Mouse (Mus musculus): ENCODE data around the gene Noto. TPM values are rescaled to one million over a fixed set of nuclear protein-coding genes. Genes with fewer than 3 reads are reported as not detected.

Gene Noto
- total and polyA plus RNA-seq, 3 experiments, result not detected

DNA sequence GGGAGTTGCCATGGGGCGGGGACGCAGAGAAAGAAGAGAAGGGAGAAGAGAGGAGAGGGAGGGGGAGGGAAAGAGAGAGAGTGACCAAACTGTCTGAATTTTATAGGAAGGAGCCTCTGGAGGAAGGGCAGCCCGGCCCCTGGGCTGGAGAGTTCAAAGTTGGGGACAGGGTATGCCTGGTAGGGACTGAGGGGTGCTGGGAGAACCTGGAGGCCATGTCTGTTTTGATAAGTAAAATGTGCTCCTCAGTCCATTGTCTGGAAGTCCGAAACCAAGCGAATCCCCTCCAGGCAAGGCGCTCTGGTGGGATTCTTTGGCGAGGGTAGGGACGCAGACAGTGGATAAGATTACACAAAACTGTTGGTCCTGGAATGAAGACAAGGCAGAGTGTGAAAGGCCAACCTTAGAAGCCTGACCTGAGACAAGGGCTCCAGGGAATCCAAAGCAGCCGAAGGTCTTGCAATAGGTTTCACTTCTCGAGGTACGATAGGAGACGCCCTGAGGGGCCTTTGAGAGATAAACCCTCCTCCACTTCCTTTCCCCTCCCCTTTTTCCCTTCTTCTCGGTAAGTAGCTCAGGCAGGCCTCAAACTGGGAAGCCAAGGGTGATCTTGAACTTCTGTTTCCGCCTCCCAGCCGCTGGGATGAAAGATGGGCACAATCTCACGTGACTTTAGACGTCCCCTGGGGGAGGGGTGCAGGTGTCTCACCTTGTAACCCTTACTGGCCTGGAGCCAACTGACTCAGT lies 42.6 kb upstream of the Noto start (continued):
- TF ChIP-seq MEF2A (IDR thresholded peaks at IDR 0.05; ENCODE audit: extremely low read depth, insufficient replicate concordance, low read depth, low read length, poor library complexity, severe bottlenecking), result no peak
- TF ChIP-seq BHLHE40 (IDR thresholded peaks at IDR 0.05; ENCODE audit: borderline replicate concordance, low read depth, low read length), result peak; percentile 87
- TF ChIP-seq RCOR1 (IDR thresholded peaks at IDR 0.05; ENCODE audit: low read depth, low read length), result peak; percentile 64; the same call in 1 of the 2 replicates
- TF ChIP-seq TAL1 (IDR thresholded peaks at IDR 0.05; ENCODE audit: low read length), result no peak
- peak; percentile 59; the same call in 1 of the 2 replicates for TF ChIP-seq SIN3A (IDR thresholded peaks at IDR 0.05; ENCODE audit: low read length)
- TF ChIP-seq SMC3 (IDR thresholded peaks at IDR 0.05; ENCODE audit: low read depth, low read length), result no peak
- TF ChIP-seq ETS1 (IDR thresholded peaks at IDR 0.05; ENCODE audit: low read depth, low read length), result 0 out of 2 replicates have a peak, but pooled peaks have one; percentile 60
- TF ChIP-seq MAZ (IDR thresholded peaks at IDR 0.05; ENCODE audit: low read depth, low read length), result 0 out of 2 replicates have a peak, but pooled peaks have one; percentile 47
- no peak for TF ChIP-seq ZKSCAN1 (IDR thresholded peaks at IDR 0.05; ENCODE audit: low read depth, low read length)
- TF ChIP-seq ELF1 (IDR thresholded peaks at IDR 0.05; ENCODE audit: low read depth, low read length), result peak; percentile 59; the same call in 1 of the 2 replicates
- no peak for TF ChIP-seq USF2 (IDR thresholded peaks at IDR 0.05; ENCODE audit: borderline replicate concordance in 1 of 2, insufficient read depth in 1 of 2, low read depth in 1 of 2, low read length in 2 of 2)
- no peak for TF ChIP-seq CTCF (IDR thresholded peaks at IDR 0.05 in 2 of 3, conservative IDR thresholded peaks at IDR 0.05 in 1 of 3; ENCODE audit: control insufficient read depth in 1 of 3, insufficient read depth in 1 of 3, low read depth in 2 of 3, low read length in 3 of 3, poor library complexity in 1 of 3, severe bottlenecking in 1 of 3)
- TF ChIP-seq MYB (IDR thresholded peaks at IDR 0.05; ENCODE audit: low read depth, low read length), result no peak
- no peak for TF ChIP-seq ZNF384 (IDR thresholded peaks at IDR 0.05; ENCODE audit: low read depth, low read length)
- TF ChIP-seq NRF1 (IDR thresholded peaks at IDR 0.05; ENCODE audit: insufficient read depth, low read depth, low read length, poor library complexity, severe bottlenecking), result no peak
- TF ChIP-seq POLR2AphosphoS2 (IDR thresholded peaks at IDR 0.05; ENCODE audit: low read length), result no peak
- peak; percentile 34 to 58; a peak in 2 of 4 replicates for TF ChIP-seq POLR2A (IDR thresholded peaks at IDR 0.05; ENCODE audit: control insufficient read depth in 1 of 2, insufficient read depth in 1 of 2, low read depth in 1 of 2, low read length in 2 of 2, poor library complexity in 1 of 2)
- TF ChIP-seq USF1 (IDR thresholded peaks at IDR 0.05; ENCODE audit: low read depth, low read length), result peak; percentile 80
- TF ChIP-seq KAT2A (conservative IDR thresholded peaks at IDR 0.05; ENCODE audit: low read depth, low read length), result no peak
- TF ChIP-seq GABPA (IDR thresholded peaks at IDR 0.05; ENCODE audit: low read depth, low read length), result no peak
- TF ChIP-seq MAFK (IDR thresholded peaks at IDR 0.05; ENCODE audit: borderline replicate concordance, low read depth, low read length), result no peak

DNA sequence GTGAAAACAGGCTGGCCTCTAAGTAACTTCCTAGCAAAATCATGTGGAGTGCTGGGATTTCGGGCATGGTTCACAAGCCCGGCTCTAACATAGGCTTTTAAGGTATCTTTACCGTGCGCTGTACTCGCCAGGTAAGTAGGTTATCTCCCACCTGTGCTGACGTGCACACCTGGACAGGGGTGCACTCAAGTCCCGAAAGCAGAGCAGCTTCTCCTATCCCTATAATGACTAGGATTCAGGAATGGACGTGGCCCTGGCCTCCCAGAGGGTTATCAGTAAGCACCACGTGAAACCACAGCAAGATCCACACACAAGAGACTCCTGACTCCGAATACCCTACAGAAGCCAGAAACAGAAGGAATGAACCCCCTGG lies 42.1 kb upstream of the Noto start:
- H3K4me3 ChIP-seq (ENCODE audit: control insufficient read depth in 1 of 2, insufficient read depth in 1 of 2, low read depth in 2 of 2, low read length in 2 of 2), result peak overlapping the region; percentile 70 to 87; a peak in 3 of 4 replicates
- TF ChIP-seq USF1 (IDR thresholded peaks at IDR 0.05; ENCODE audit: low read depth, low read length), result no peak
- TF ChIP-seq NRF1 (IDR thresholded peaks at IDR 0.05; ENCODE audit: insufficient read depth, low read depth, low read length, poor library complexity, severe bottlenecking), result no peak
- no peak for TF ChIP-seq CHD1 (IDR thresholded peaks at IDR 0.05; ENCODE audit: low read depth, low read length)
- TF ChIP-seq MYB (IDR thresholded peaks at IDR 0.05; ENCODE audit: low read depth, low read length), result no peak
- TF ChIP-seq TCF12 (IDR thresholded peaks at IDR 0.05; ENCODE audit: low read depth, low read length), result no peak
- TF ChIP-seq ELF1 (IDR thresholded peaks at IDR 0.05; ENCODE audit: low read depth, low read length), result no peak
- TF ChIP-seq ETS1 (IDR thresholded peaks at IDR 0.05; ENCODE audit: low read depth, low read length), result no peak
- TF ChIP-seq KAT2A (conservative IDR thresholded peaks at IDR 0.05; ENCODE audit: low read depth, low read length), result no peak
- no peak for TF ChIP-seq ZKSCAN1 (IDR thresholded peaks at IDR 0.05; ENCODE audit: low read depth, low read length)
- TF ChIP-seq RAD21 (IDR thresholded peaks at IDR 0.05; ENCODE audit: low read depth, low read length), result no peak
- TF ChIP-seq CTCF (IDR thresholded peaks at IDR 0.05 in 2 of 3, conservative IDR thresholded peaks at IDR 0.05 in 1 of 3; ENCODE audit: control insufficient read depth in 1 of 3, insufficient read depth in 1 of 3, low read depth in 2 of 3, low read length in 3 of 3, poor library complexity in 1 of 3, severe bottlenecking in 1 of 3), result no peak
- no peak for TF ChIP-seq BHLHE40 (IDR thresholded peaks at IDR 0.05; ENCODE audit: borderline replicate concordance, low read depth, low read length)
- TF ChIP-seq MEF2A (IDR thresholded peaks at IDR 0.05; ENCODE audit: extremely low read depth, insufficient replicate concordance, low read depth, low read length, poor library complexity, severe bottlenecking), result no peak
- no peak for TF ChIP-seq TBP (IDR thresholded peaks at IDR 0.05; ENCODE audit: low read depth, low read length)
- TF ChIP-seq GABPA (IDR thresholded peaks at IDR 0.05; ENCODE audit: low read depth, low read length), result no peak
- TF ChIP-seq ZC3H11A (IDR thresholded peaks at IDR 0.05; ENCODE audit: low read depth, low read length), result no peak
- TF ChIP-seq SIN3A (IDR thresholded peaks at IDR 0.05; ENCODE audit: low read length), result no peak
- no peak for TF ChIP-seq MXI1 (IDR thresholded peaks at IDR 0.05; ENCODE audit: low read depth, low read length)
- peaks cover 0 to 25% of the 10 kb centered on the region in 2 experiments; a peak in 2 of 4 replicates for H3K36me3 ChIP-seq (ENCODE audit: control insufficient read depth in 1 of 2, insufficient read depth in 2 of 2, low read length in 2 of 2)
- DNase-seq (ENCODE audit: low read depth, low spot score), result peak; percentile 27
- no peaks in the 10 kb centered on the region for H3K9me3 ChIP-seq (replicated peaks; ENCODE audit: insufficient read depth, low read length)
- peaks cover 11 to 35% of the 10 kb centered on the region in 2 experiments for H3K4me1 ChIP-seq (ENCODE audit: control insufficient read depth in 1 of 2, insufficient read depth in 2 of 2, low read length in 2 of 2)
- H3K79me2 ChIP-seq (ENCODE audit: control insufficient read depth, insufficient read depth, low read length, poor library complexity), result no peaks in the 10 kb centered on the region; the same call in 1 of the 2 replicates
- H3K27ac ChIP-seq (ENCODE audit: control insufficient read depth, low read depth, low read length), result peak overlapping the region; percentile 95
- H3K9ac ChIP-seq (ENCODE audit: control insufficient read depth, low read depth, low read length, poor library complexity, severe bottlenecking), result peak overlapping the region; percentile 36; the same call in 1 of the 2 replicates
- H3K27me3 ChIP-seq (ENCODE audit: control insufficient read depth in 1 of 2, insufficient read depth in 2 of 2, low read length in 2 of 2), result no peaks in the 10 kb centered on the region
